Mouse (Mus musculus) telencephalon, adult 2 months (tissue): Measurements from ENCODE around the gene Fkbp2.

ENCODE experiments used
- DNase-seq: peaks from one replicate; pipeline ENCODE4 v3.0.0-alpha.2; 2011; ENCODE audit warnings: low read depth, low spot score

Gene Fkbp2

GRCm38 (mm10) chr19:6971644-6972043, 8.7 kb downstream of the Fkbp2 start:
- no peak for DNase-seq

- DNase-seq: no peak
Observed at GRCm38 (mm10) chr19:6970460-6971085, 9.7 kb downstream of the Fkbp2 start.

GRCm38 (mm10) chr19:6969665-6970381, 10.5 kb downstream of the Fkbp2 start:
- DNase-seq: no peak

DNA sequence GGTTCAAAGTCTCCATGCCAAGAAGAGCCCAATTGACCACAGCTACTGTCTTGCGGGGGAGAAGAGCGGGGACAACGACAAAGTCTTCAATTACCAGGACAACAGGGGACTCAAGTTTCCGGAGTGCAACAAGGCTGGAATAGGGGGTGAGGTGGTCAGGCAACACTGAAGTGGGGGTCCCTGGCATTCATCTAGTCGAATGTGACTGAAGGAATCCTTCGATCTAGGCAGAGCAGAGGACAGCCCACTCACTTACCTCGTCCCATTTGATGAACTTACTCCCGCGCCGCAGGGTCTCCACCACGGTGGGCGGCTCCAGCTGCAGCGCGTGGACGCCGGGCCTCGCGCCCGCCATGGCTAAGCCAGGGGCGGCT, 11.0 kb downstream of the Fkbp2 start:
- DNase-seq: no peak

GRCm38 (mm10) chr19:6968491-6969271, 11.6 kb downstream of the Fkbp2 start:
- DNase-seq: no peak

DNA sequence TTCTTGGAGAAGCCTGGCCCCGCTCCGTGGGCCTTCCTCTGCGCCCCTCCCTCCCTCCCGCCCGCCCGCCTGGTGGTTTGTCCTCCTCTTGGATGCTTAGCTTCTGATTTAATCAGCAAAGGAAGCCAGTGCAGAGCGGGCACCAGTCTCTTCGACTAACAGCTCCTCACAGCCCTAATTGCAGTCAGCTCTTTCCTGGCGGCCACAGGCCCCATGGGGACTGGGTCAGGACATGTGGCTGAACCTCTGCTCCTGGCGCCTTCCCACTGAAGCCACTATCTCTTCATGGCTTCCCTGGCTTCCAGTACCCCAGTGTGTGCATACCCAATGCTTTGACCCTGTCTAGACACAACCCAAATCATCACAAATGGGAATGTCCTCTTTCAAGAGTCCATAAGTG, 23.8 kb downstream of the Fkbp2 start:
- no peak for DNase-seq

DNA sequence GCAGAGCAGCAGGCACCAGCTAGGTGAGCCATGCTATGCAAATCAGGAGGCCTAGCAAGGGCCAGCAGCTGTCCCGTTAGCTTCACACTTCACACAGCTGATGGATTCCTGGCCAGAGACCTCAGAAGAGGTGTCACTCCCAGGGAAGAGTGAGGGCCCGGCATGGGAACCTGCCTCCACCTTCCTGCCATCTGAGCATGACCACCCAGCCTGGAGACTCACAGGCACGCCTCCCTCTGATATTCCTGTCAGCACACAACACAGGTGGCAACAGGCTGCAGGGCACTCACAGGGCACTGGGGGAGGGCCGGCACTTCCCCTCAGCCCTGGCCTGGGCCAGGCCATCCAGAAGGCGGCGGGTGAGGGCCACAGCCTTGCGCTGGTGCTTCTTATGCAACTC, 24.9 kb downstream of the Fkbp2 start:
- DNase-seq: no peak

GRCm38 (mm10) chr19:6954046-6954445, 26.3 kb downstream of the Fkbp2 start:
- DNase-seq: no peak

DNA sequence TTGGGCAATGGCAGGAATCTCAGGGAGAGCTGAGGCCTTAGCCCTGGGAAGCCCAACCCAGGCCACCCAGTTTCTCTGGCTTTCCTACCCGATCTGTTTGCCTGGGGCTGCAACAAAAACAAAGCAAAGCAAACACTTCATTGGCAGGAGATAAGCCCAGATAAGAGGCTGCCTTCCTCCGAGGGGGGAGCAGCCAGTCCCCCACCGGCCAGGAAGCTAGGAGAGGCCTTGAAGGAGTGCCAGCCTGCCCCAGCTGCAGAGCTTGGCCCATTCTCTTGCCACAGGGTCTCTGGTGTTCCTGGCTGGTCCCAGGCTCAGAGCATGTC, 27.6 kb downstream of the Fkbp2 start:
- no peak for DNase-seq

DNA sequence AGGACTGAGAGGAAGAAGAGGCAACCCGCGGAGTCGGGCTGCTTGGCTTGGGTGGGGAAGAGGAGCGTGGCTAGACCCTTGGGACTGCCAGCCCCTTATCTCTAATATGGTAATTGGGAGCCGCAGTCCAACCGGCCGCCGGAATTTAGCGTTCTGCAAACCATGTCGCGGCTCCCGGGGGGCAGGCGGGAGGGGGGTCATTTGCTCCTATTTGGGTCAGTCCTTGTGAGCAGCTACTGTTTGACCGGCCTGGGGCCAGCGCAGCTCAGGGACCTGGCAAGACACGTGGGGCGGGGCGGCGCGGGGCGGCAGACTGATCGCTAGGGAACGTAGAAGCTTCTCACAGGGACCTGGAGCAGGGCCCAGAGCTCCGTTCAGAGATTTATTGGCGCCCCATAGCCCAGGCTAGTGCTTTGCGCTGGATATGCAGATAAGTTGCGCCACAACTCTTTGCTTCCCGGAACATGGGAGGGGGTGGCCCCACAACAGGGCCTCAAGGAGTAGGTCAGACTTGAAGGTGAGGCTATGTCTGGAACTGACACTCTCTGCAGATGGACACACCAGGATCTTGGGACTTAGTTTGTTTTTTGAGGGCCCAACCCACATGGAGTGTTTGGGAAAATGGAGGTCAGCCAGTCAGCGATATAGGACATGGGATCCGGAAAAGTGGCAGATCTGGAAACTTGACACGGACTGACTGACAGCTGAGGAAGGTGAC, 28.1 kb downstream of the Fkbp2 start:
- DNase-seq: no peak

DNA sequence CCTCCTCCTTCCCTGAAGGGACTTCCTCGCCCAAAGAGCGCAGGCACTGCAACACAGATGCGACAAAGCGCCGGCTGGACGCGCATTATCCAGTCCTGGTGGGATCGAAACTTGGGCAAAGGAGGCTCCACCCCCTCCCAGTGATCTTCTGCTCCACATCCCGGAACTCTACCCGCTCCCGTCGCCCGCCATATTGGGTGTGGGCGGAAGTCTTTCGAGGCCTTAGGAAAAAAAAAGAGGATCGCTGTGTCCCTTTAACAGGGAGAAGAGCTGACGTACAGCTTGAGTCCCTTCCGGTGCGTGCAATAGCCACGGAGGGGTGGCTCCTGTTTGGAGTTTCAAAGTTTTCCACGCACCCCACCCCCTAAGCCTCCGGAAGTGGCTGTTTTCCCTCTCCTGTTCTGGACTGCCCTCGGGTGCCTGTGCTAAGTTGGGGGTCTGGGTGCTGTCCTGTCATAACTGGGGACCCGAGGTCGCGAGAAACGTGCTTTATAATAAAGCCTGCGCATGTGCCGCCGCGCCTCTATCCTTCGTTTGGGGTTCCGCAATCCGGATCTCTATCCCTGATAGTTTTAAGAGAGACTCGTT, 28.8 kb downstream of the Fkbp2 start:
- peak; percentile 95 for DNase-seq

DNA sequence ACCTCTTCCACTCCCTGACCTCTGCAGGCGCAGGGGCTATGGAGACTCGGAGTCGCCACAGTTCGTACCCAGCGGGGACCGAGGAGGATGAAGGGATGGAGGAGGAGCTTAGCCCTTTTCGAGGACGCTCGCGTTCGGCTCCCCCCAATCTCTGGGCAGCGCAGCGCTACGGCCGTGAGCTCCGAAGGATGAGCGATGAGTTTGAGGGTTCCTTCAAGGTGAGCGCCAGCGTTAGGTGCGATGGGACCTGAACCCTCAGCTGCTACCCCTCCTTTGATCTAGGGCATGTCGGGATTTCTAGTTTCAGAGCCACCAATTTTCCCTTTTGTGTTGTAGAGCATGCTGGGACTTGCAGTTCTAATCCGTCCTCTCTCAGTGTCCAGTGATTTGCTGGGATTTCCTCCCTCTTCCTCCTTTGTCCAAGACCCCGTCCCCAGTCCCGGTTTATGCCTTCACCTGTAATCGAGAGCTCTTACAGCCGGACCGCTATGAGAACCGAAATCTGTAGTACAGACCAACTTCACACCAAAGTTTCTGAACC, 29.6 kb downstream of the Fkbp2 start:
- peak; percentile 76 for DNase-seq

- DNase-seq: no peak
Observed at GRCm38 (mm10) chr19:6949951-6950350, 30.4 kb downstream of the Fkbp2 start.

DNA sequence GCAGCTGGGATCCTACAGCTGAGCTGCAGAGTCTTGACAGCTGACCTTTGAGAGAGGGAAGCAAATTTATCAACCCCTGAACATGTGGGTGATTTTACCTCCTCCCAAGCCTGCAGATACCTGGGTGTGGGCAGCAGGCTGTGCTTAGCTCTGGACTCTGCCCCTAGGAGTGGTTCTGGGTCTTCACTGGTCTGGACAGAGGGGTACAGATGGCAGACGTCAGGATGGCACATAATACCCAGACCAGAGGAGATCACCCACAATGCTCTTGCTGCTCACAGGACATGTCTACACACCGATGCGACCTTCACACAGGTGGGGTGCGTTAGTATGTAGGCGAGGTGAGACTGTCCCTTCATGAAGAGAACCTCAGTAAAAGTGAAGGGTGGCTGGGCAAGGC, 30.8 kb downstream of the Fkbp2 start:
- no peak for DNase-seq

- DNase-seq: no peak
Observed at GRCm38 (mm10) chr19:6948186-6948585, 32.1 kb downstream of the Fkbp2 start.

DNA sequence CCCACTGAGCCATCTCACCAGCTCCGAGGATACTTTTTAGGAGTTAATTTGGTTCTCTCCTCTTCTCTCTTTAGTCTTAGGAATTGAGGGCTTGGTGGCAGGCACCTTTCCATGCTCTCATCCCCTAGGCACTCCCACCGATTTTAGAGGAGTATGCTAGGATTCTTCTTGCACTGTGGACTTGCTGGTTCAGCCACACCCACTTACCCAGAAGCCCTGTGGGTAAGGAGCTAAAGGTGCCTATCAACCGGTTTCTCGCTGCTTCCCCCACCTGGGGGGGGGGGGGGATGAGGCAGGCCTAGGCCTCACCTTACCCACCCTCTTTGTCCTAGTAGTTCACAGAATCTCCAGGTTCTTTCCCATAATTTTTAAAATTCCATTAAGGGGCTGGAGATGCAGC, 32.6 kb downstream of the Fkbp2 start:
- DNase-seq: no peak

- no peak for DNase-seq
Observed at GRCm38 (mm10) chr19:6943709-6944108, 36.6 kb downstream of the Fkbp2 start.

GRCm38 (mm10) chr19:6942764-6943163, 37.5 kb downstream of the Fkbp2 start:
- no peak for DNase-seq

GRCm38 (mm10) chr19:6942249-6942691, 38.0 kb downstream of the Fkbp2 start, which contains the start of gene Gpr137:
Gpr137 (minus strand) TSS chr19:6942480.
- peak; percentile 89 for DNase-seq

DNA sequence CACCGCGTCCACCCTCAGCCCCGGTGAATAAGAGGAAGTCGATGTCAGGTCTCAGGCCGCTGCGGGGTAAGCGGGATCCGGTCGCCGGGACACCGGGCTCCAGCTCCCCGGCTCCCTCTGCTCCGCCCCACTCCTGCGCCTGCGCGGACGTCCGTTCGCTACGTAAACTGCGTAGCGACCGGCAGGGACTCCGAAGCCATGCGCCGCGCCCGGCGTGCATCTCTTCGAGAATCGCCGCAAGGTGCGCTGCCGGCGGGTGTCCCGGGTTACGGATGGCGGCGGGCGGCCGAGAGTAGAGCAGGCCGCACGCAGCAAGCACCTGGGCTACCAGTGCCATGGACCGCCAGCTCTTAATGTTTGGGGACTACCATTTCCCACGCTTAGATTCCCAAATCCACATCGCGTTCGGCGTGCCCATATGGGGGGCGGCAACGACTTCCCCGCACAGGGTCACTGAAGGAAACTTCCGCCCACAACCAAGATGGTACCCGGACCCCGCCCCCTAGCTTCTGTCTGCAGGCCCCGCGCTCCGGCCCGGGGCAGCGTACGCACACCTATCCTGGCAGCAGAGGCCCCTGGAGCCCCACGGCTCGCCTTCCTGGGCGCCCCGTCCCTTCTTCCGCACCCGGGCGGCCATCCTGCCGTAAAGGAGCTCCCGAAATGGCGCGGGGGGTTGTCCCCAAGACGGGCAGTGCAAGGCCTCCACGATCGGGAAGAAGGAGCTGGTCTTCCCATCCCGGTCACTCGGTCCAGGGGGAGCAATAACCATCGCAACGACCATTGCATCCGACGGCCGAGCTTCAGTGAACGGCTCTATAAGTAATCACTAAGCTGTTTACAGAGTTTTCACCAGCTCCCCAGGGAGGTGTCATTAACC, 38.7 kb downstream of the Fkbp2 start, which contains the start of gene Bad:
TSS of gene Bad (plus strand) at position 490 of the 877 bp plus-strand sequence.
- peak; percentile 84 for DNase-seq
